Mouse (Mus musculus): ENCODE measurements around the gene Il1r2.

DNA sequence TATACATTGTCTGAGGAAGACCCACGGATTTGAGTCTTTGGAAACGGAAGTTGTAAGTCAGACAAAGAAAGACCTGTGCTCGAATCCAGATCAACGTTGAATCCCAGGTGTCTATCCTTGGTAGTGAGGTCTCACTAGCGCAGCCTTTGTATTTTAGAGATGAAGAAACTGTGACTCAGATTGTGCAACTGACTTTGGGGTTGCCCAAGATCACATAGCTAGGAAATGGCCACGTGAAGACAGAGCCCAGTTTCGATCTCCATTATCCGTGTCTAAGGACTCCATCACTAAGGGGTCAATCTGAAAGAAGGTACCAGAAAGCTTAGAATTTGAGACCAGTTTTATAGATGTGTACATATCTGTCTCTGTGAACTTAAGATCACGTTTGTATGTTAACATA is 17.3 kb downstream of the Il1r2 start:
- TF ChIP-seq POLR2A (IDR thresholded peaks at IDR 0.05; ENCODE audit: low read depth, low read length) (no peak), CTCF (conservative IDR thresholded peaks at IDR 0.05; ENCODE audit: insufficient read depth, insufficient read length, low read depth, low read length) (no peak)
